Mouse (Mus musculus) gastrocnemius, postnatal 10 days (tissue): ENCODE data around the gene Slc25a28. TPM values are rescaled to one million over a fixed set of nuclear protein-coding genes. Genes with fewer than 3 reads are reported as not detected.

ENCODE experiments used
- DNase-seq: peaks from one replicate; pipeline ENCODE4 v3.0.0; 2021; ENCODE audit warnings: mixed read lengths
- long read RNA-seq, 2 experiments: library from polyadenylated mRNA; stranded (forward); transcript quantifications; one replicate each; pipeline ENCODE4 v2.0.0; 2021
- total RNA-seq, 2 experiments: library from RNA; stranded (reverse); gene quantifications; 2 replicates each; pipeline ENCODE4 v1.2.3; 2021

The Slc25a28 gene
- 10 to 100 TPM; 18.4 to 21.2 TPM for total RNA-seq
- long read RNA-seq, experiment 1, transcript Slc25a28-201 (4 exons, 1,535 nt) = major isoform, 12 of 17 reads
- long read RNA-seq, experiment 1, partial matches to known transcripts = 3 of 17 reads
- long read RNA-seq, experiment 1, other reads (novel, unspliced or antisense) = 1 of 17 reads
- long read RNA-seq, experiment 2, transcript Slc25a28-201 (4 exons, 1,535 nt) = major isoform, 15 of 18 reads
- long read RNA-seq, experiment 2, partial matches to known transcripts = 0 of 18 reads
- long read RNA-seq, experiment 2, other reads (novel, unspliced or antisense) = 3 of 18 reads

GRCm38 (mm10) chr19:43674730-43675524 lies at the start of gene Slc25a28:
Slc25a28 (minus strand) TSS chr19:43674881.
- DNase-seq = peak; percentile 93

DNA sequence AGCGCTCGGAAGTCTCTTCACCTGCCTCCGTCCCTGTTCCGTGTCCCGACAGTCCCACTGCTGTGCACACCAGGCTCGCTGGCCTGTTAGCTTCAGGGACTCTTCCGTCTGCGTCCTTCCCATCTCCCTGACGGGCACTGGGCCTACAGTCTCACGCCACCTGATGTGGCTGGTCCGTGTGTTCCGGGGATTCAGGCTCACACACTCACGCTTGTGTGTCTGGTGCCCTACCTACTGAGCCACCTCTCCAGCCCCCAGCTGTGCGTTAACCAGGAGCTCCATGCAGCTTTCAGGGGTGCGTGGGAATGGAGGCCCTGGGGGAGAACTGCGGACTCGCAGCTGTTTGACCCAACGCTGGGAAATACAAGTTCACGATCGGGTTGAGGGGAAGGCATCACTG lies 49.5 kb upstream of the Slc25a28 start:
- no peak for DNase-seq

DNA sequence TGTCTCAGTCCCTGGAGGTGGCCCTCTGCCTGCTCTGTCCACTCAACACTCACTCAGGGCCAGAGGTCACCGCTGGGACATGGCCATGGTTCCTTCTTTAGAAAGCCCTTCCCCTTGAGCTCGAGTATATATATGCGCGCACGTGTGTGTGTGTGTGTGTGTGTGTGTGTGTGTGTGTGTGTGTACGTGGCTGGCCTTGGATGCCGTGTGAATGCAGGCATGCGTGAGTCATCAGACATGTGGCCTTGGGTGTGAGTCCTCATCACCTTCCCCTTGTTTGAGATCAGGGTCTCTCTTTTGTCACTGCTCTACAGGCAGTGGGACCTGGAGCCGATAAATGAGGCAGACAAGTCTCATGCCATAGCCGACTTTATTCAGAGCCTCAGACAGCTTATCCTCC lies 48.8 kb upstream of the Slc25a28 start:
- no peak for DNase-seq

DNA sequence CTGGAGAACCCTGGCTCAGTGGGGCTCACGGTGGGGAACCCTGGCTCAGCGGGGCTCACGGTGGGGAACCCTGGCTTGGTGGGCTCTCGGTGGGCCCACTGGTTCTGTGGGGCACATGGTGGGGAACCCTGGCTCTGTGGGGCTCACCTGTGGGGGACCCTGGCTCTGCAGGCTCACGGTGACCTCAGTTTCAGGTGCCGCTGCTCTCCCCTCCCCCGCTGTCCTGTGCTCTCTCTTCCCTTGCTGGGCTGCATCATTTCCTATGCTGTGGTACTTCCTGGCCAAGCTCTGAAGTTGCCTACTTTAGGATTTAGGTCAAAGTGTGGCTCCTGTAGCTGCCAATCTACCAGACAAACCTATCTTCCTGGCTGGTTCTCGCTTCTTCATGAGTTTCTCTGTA lies 48.2 kb upstream of the Slc25a28 start:
- no peak for DNase-seq

GRCm38 (mm10) chr19:43720061-43720460 lies 45.4 kb upstream of the Slc25a28 start:
- no peak for DNase-seq

DNA sequence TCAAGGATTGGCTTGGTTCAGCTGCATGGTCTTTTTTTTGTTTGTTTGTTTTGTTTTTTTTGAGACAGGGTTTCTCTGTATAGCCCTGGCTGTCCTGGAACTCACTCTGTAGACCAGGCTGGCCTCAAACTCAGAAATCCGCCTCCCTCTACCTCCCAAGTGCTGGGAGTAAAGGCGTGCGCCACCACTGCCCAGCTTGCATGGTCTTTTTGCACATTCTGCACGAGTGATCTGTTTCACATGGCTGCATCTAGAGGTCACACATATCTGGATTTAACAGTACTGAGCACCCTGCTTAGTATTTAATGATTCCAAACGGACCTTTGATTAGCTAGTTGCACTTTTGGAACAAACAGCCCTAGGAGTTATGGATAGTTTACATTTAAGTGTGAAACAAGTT lies 37.3 kb upstream of the Slc25a28 start:
- DNase-seq = no peak

DNA sequence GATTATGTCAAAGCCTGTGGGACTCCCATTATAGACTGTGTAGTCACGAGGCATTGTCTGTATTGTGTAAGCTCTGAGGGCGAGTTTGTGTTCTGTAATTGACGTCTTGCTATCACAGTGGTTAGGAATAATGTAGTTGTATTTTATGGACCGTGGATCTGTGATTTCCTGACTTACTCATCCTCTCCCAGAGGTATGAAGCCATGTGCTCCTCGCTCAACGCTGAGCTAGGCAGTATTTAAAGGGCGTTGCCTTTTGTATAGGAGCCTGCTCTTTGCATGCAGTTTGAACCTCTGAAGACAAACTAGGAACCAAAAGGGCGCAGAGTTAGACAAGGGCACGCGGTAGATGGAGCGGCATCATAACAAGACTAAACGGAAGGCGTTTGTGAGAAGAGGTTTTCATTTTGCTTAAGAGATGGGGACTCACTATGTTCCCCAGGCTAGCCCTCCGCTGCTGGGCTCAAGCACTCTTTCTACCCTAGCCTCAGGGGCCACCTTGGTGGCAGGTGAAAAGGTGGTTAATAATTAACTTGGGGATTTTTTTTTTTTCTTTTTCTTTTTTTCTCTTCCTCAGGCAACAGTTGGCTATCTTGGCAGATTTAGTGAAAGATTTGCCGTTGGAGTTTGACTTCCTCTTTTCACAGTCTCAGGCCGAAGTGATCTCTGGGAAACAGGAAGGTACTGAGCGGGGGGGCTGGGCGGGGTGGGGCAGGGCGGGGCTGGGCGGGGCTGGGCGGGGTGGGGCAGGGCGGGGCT lies 36.7 kb upstream of the Slc25a28 start:
- no peak for DNase-seq

DNA sequence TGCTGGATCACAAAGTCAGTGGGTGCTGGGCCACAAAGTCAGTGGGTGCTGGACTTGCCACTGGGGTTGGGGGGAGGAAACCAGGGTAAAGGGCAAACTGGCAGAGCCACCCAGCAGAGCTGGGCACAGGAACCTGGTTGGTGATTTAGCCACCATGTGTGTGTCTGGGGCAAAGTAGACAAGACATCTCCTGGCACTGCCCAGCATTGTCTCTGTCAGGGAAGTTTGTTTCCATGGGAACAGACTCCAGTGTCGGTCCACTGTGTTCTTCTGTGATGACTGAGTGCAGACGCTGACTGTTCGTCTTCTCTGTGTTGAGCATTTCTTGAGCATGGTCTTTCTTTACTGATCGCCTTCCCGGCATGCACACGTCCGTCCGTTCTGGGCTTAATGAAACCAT lies 34.6 kb upstream of the Slc25a28 start:
- DNase-seq = no peak

- DNase-seq = no peak
Measured at GRCm38 (mm10) chr19:43708206-43708605, 33.5 kb upstream of the Slc25a28 start.

DNA sequence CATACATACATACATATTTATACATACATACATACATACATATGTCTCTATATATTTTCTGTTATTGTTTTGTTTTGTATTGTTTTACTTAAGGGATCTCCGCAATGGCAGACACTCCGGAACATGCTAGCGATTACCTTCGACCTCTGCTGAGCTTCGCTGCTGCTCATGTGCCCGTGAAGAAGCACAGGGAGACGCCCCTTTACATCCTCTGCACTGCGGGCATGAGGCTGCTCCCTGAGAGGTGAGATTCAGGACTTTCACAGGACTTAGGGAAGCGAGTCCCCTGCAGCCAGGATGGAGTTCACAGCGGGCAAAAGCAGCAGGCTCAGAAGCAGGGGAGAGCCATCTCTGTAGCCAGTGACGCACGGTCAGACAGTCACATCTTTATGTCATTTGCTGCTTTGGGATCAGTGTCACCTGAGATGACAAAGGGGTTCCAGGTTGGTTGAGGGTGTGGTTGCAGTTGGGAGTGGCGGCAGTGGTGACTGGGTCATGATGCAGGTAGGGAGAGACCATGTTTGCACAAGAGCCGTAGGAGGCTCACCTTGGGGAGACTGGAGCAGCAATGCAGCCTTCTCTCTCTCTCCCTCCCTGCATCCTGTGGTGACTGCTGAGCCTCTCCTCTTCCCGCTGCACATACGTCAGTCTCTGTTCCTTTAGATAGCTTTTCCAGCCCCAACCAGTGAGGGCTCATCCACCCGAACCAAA lies 30.3 kb upstream of the Slc25a28 start:
- DNase-seq = no peak

- no peak for DNase-seq
Measured at GRCm38 (mm10) chr19:43704211-43704610, 29.5 kb upstream of the Slc25a28 start.

GRCm38 (mm10) chr19:43699763-43700155 lies 25.1 kb upstream of the Slc25a28 start:
- DNase-seq = no peak

- no peak for DNase-seq
Measured at GRCm38 (mm10) chr19:43699021-43699762, 24.5 kb upstream of the Slc25a28 start.

- DNase-seq = no peak
Measured at GRCm38 (mm10) chr19:43697666-43698370, 23.1 kb upstream of the Slc25a28 start.

GRCm38 (mm10) chr19:43695514-43695964 lies 20.9 kb upstream of the Slc25a28 start:
- DNase-seq = no peak

DNA sequence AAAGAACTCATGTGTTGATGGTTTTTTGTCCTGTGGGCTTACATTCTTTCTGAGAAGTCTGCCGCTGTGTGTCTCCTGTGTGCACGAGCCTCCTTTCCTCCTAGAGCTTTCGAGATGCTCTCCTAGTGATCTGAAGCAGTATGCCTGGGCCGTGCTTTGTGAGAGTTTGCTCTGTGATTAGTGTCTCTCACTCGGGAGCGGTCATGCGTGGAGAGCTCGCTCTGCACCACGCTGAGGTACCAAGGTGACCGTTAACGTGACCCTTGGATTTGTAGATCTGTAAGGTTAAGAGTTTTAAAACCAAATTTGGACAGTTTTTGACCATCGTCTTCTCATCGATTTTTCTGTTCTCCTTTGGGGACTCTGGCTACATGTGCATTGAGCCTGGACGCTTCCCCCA lies 18.1 kb upstream of the Slc25a28 start:
- DNase-seq = no peak

DNA sequence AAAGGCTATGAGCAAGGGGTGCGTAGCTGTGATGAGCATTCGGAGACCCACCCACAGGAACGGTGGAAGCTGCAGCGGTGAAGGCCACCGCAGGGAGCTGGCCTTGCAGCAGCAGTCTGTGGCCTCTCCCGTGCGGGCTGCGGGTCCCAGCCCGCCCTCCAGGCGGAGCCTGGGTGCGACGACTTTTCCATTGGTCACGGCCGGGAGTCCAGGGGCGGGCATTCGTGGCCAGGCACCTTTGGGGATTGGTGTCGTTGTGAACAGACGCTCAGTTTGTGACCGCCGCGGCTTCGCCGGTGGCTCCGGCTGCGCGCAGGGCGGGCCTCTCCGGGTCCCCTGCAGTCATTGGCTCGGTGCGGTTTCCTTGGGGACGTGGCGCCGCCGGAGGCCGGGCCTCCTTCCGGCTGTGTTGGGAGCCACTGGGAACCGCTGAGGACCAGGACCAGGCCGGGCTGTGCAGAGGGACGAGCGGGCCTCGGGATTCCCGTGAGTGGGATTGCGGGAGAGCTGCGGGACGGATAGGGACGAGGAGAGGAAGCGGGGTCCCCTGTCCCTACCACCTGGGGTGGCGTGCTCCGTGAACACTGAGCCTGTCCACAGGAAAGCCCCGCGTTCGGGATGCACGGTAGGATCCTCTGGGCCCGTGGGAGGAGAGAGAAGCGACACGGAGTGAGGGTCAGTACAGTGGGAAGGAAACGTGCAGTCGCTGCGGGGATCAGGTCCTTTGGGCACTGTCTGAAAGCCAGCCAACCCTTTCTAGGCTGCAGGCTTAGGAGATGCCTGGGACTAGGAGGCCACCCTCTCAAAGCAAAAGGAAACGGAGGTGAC lies 15.0 kb upstream of the Slc25a28 start, which contains the start of gene Entpd7:
TSS of gene Entpd7 (plus strand) at position 254 of the 828 bp plus-strand sequence.
- peak; percentile 91 for DNase-seq

DNA sequence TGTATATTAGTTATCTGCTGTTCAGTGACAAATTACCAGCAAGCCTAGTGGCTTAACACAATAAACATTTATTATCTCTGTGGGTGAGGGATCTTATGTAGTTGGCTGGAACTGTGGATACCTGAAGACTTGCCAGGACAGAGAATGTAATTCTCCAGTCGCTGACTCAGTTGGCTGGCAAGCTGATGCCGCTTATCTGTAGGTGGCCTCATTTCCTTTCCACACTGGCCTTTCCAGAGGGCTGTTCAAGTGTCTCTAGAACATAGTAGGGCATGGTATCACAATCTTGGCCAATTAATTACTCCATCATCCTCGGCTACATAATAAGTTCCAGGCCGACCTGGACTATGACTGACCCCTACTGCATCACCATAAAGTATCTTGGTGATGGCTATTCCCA lies 6.9 kb upstream of the Slc25a28 start:
- DNase-seq = no peak

DNA sequence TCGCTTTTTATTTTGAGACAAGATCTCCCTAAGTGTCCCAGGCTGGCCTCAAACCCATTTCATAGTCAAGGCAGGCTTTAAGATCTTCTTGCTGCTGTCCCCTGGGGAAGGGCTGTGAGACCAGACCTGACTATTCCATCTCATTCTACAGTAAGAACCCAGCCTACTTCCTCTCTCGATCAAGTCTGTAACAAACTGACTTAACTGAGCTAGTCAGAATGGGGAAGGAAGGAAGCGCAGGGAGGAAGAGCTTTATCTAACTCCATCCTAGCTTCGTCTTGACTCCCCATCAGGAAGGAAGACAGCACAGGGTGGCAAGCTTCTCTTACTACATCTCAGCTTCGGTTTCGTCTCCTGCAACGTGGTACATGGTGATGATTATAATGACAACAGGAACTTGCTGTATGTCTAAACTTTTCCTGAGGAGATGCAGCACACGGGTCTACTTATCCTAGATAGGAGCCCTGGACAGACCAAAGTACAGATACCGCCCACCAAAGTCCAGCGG lies 4.8 kb upstream of the Slc25a28 start:
- no peak for DNase-seq
